Mouse (Mus musculus): ENCODE data around the gene Bcas3. TPM values are rescaled to one million over a fixed set of nuclear protein-coding genes. Genes with fewer than 3 reads are reported as not detected.

Gene Bcas3
- polyA plus RNA-seq, 1 experiment from 2014 or later: 15.4 TPM

- 80% methylated on average over 5 of the region's 5 CpGs for WGBS
- ATAC-seq: no peak
- no peak overlapping the region for H3K9ac ChIP-seq (ENCODE audit: low read depth, low read length)
- H3K4me2 ChIP-seq (ENCODE audit: low read depth, low read length): no peak overlapping the region
- no peak overlapping the region for H3K27ac ChIP-seq (ENCODE audit: low read length)
- no peaks in the 10 kb centered on the region for H3K36me3 ChIP-seq (ENCODE audit: control insufficient read depth, insufficient read depth, low read length)
- no peaks in the 10 kb centered on the region for H3K27me3 ChIP-seq (replicated peaks; ENCODE audit: control insufficient read depth, insufficient read depth, low read length)
- peaks cover 25% of the 10 kb centered on the region for H3K4me1 ChIP-seq (ENCODE audit: control insufficient read depth, insufficient read depth, low read length)
- H3K4me3 ChIP-seq (ENCODE audit: low read length): no peak overlapping the region
- no peaks in the 10 kb centered on the region for H3K9me3 ChIP-seq (ENCODE audit: control insufficient read depth, low read length)
Observed at GRCm38 (mm10) chr11:85816471-85816870, 463.5 kb downstream of the Bcas3 start.

- H3K36me3 ChIP-seq (ENCODE audit: control insufficient read depth, insufficient read depth, low read length): no peaks in the 10 kb centered on the region
- H3K4me1 ChIP-seq (ENCODE audit: control insufficient read depth, insufficient read depth, low read length): peaks cover 16% of the 10 kb centered on the region
- no peak overlapping the region for H3K4me3 ChIP-seq (ENCODE audit: low read length)
- no peak overlapping the region; the same call in 1 of the 2 replicates for H3K27ac ChIP-seq (ENCODE audit: low read length)
- H3K9me3 ChIP-seq (ENCODE audit: control insufficient read depth, low read length): no peaks in the 10 kb centered on the region
- H3K4me2 ChIP-seq (ENCODE audit: low read depth, low read length): no peak overlapping the region
- no peaks in the 10 kb centered on the region for H3K27me3 ChIP-seq (replicated peaks; ENCODE audit: control insufficient read depth, insufficient read depth, low read length)
- WGBS: 70% methylated on average over 3 of the region's 3 CpGs
- H3K9ac ChIP-seq (ENCODE audit: low read depth, low read length): no peak overlapping the region
- ATAC-seq: no peak
Observed at GRCm38 (mm10) chr11:85818401-85818800, 465.4 kb downstream of the Bcas3 start.

- Histone ChIP-seq H3K4me2 (ENCODE audit: low read depth, low read length) (no peak overlapping the region), H3K27me3 (replicated peaks; ENCODE audit: control insufficient read depth, insufficient read depth, low read length) (no peaks in the 10 kb centered on the region), H3K36me3 (ENCODE audit: control insufficient read depth, insufficient read depth, low read length) (no peaks in the 10 kb centered on the region), H3K9me3 (ENCODE audit: control insufficient read depth, low read length) (no peaks in the 10 kb centered on the region), H3K4me1 (ENCODE audit: control insufficient read depth, insufficient read depth, low read length) (peaks cover 9% of the 10 kb centered on the region), H3K27ac (ENCODE audit: low read length) (no peak overlapping the region), H3K4me3 (ENCODE audit: low read length) (no peak overlapping the region), H3K9ac (ENCODE audit: low read depth, low read length) (no peak overlapping the region)
- ATAC-seq: no peak
- 87% methylated on average over 3 of the region's 3 CpGs for WGBS
Observed at GRCm38 (mm10) chr11:85820959-85821358, 468.0 kb downstream of the Bcas3 start.

- H3K4me3 ChIP-seq (ENCODE audit: low read length): no peak overlapping the region
- H3K4me2 ChIP-seq (ENCODE audit: low read depth, low read length): no peak overlapping the region
- H3K27me3 ChIP-seq (replicated peaks; ENCODE audit: control insufficient read depth, insufficient read depth, low read length): no peaks in the 10 kb centered on the region; the same call in 1 of the 2 replicates
- no peak overlapping the region for H3K27ac ChIP-seq (ENCODE audit: low read length)
- no peaks in the 10 kb centered on the region for H3K36me3 ChIP-seq (ENCODE audit: control insufficient read depth, insufficient read depth, low read length)
- H3K4me1 ChIP-seq (ENCODE audit: control insufficient read depth, insufficient read depth, low read length): peaks cover 10% of the 10 kb centered on the region
- no peaks in the 10 kb centered on the region for H3K9me3 ChIP-seq (ENCODE audit: control insufficient read depth, low read length)
- no peak for ATAC-seq
- no peak overlapping the region for H3K9ac ChIP-seq (ENCODE audit: low read depth, low read length)
- WGBS: 78% methylated on average over 9 of the region's 9 CpGs
Observed at GRCm38 (mm10) chr11:85821659-85822058, 468.7 kb downstream of the Bcas3 start.

- no peaks in the 10 kb centered on the region; the same call in 1 of the 2 replicates for H3K27me3 ChIP-seq (replicated peaks; ENCODE audit: control insufficient read depth, insufficient read depth, low read length)
- no peak overlapping the region for H3K27ac ChIP-seq (ENCODE audit: low read length)
- H3K4me1 ChIP-seq (ENCODE audit: control insufficient read depth, insufficient read depth, low read length): peaks cover 17% of the 10 kb centered on the region
- no peaks in the 10 kb centered on the region for H3K36me3 ChIP-seq (ENCODE audit: control insufficient read depth, insufficient read depth, low read length)
- no peaks in the 10 kb centered on the region for H3K9me3 ChIP-seq (ENCODE audit: control insufficient read depth, low read length)
- H3K4me2 ChIP-seq (ENCODE audit: low read depth, low read length): no peak overlapping the region
- peak; percentile 48; the same call in 1 of the 2 replicates for ATAC-seq
- H3K9ac ChIP-seq (ENCODE audit: low read depth, low read length): no peak overlapping the region
- 9% methylated on average over 6 of the region's 6 CpGs for WGBS
- no peak overlapping the region for H3K4me3 ChIP-seq (ENCODE audit: low read length)
Observed at GRCm38 (mm10) chr11:85823181-85823580, 470.2 kb downstream of the Bcas3 start.

- no peaks in the 10 kb centered on the region for H3K9me3 ChIP-seq (ENCODE audit: control insufficient read depth, low read length)
- no peak overlapping the region for H3K27ac ChIP-seq (ENCODE audit: low read length)
- no peak overlapping the region for H3K9ac ChIP-seq (ENCODE audit: low read depth, low read length)
- no peak overlapping the region for H3K4me2 ChIP-seq (ENCODE audit: low read depth, low read length)
- no peak overlapping the region for H3K4me3 ChIP-seq (ENCODE audit: low read length)
- no peaks in the 10 kb centered on the region for H3K36me3 ChIP-seq (ENCODE audit: control insufficient read depth, insufficient read depth, low read length)
- peaks cover 11% of the 10 kb centered on the region for H3K4me1 ChIP-seq (ENCODE audit: control insufficient read depth, insufficient read depth, low read length)
- WGBS: 97% methylated on average over 4 of the region's 4 CpGs
- H3K27me3 ChIP-seq (replicated peaks; ENCODE audit: control insufficient read depth, insufficient read depth, low read length): peaks cover 5% of the 10 kb centered on the region
- no peak for ATAC-seq
Observed at GRCm38 (mm10) chr11:85823794-85824193, 470.8 kb downstream of the Bcas3 start.

GRCm38 (mm10) chr11:85825031-85825430, 472.1 kb downstream of the Bcas3 start:
- Histone ChIP-seq H3K4me2 (ENCODE audit: low read depth, low read length) (no peak overlapping the region), H3K4me3 (ENCODE audit: low read length) (no peak overlapping the region), H3K9ac (ENCODE audit: low read depth, low read length) (no peak overlapping the region), H3K9me3 (ENCODE audit: control insufficient read depth, low read length) (no peaks in the 10 kb centered on the region), H3K36me3 (ENCODE audit: control insufficient read depth, insufficient read depth, low read length) (no peaks in the 10 kb centered on the region), H3K27ac (ENCODE audit: low read length) (no peak overlapping the region), H3K27me3 (replicated peaks; ENCODE audit: control insufficient read depth, insufficient read depth, low read length) (peaks cover 15% of the 10 kb centered on the region), H3K4me1 (ENCODE audit: control insufficient read depth, insufficient read depth, low read length) (peaks cover 15% of the 10 kb centered on the region)
- 78% methylated on average over 10 of the region's 10 CpGs for WGBS
- no peak for ATAC-seq

GRCm38 (mm10) chr11:85825823-85826222, 472.9 kb downstream of the Bcas3 start:
- WGBS: 52% methylated on average over 7 of the region's 7 CpGs

GRCm38 (mm10) chr11:85827342-85827741, 474.4 kb downstream of the Bcas3 start:
- peaks cover 32% of the 10 kb centered on the region for H3K27me3 ChIP-seq (replicated peaks; ENCODE audit: control insufficient read depth, insufficient read depth, low read length)
- H3K4me1 ChIP-seq (ENCODE audit: control insufficient read depth, insufficient read depth, low read length): peaks cover 24% of the 10 kb centered on the region
- H3K4me3 ChIP-seq (ENCODE audit: low read length): no peak overlapping the region
- 29% methylated on average over 9 of the region's 9 CpGs for WGBS
- H3K27ac ChIP-seq (ENCODE audit: low read length): no peak overlapping the region
- H3K36me3 ChIP-seq (ENCODE audit: control insufficient read depth, insufficient read depth, low read length): no peaks in the 10 kb centered on the region
- H3K9ac ChIP-seq (ENCODE audit: low read depth, low read length): no peak overlapping the region
- no peaks in the 10 kb centered on the region for H3K9me3 ChIP-seq (ENCODE audit: control insufficient read depth, low read length)
- ATAC-seq: peak; percentile 33
- no peak overlapping the region for H3K4me2 ChIP-seq (ENCODE audit: low read depth, low read length)

More at GRCm38 (mm10) chr11:85825823-85826222, 472.9 kb downstream of the Bcas3 start:
- Histone ChIP-seq H3K4me3 (ENCODE audit: low read length) (no peak overlapping the region), H3K9ac (ENCODE audit: low read depth, low read length) (no peak overlapping the region), H3K36me3 (ENCODE audit: control insufficient read depth, insufficient read depth, low read length) (no peaks in the 10 kb centered on the region), H3K4me1 (ENCODE audit: control insufficient read depth, insufficient read depth, low read length) (peaks cover 18% of the 10 kb centered on the region), H3K9me3 (ENCODE audit: control insufficient read depth, low read length) (no peaks in the 10 kb centered on the region), H3K27ac (ENCODE audit: low read length) (no peak overlapping the region), H3K4me2 (ENCODE audit: low read depth, low read length) (no peak overlapping the region), H3K27me3 (replicated peaks; ENCODE audit: control insufficient read depth, insufficient read depth, low read length) (peaks cover 22% of the 10 kb centered on the region)
- ATAC-seq: peak; percentile 29; the same call in 1 of the 2 replicates

All from intestine, embryonic 16.5 days (tissue).